Mouse (Mus musculus): Measurements from ENCODE around the gene Kif26b.

DNA sequence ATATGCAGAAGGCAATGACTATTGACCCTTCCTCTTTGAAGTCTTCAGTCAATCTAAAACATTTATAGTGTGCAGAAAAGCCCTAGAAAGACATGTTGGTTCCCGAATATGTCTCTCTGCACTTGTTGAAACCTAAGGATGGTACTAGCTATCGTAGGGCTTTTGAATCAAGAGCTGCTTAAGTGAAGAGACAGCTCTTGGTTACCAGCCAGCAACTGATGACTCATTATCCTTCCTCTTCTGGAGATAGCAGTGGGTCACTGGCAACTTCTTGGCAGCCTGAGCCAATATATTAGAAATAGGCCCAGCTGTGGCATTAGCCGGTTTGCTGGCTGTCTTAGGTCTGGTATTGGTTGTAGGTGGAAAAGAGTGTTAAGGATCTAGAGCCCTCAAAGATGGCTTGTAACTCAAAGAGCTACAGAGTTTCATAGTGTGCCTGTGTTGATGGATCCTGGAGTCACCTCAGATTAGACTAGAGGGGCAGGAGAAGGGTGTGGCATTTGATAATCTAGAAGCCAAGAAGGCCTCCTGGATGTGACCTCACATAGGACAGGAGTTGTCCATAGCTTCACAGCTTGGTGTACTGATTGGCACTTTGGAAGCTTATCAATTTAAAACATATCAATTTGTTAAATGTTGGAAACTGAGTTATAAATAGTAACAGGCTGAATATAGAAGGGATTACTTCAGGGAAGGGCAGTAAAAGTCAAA, 146.8 kb downstream of the Kif26b start:
- TF ChIP-seq CTCF (IDR thresholded peaks at IDR 0.05; ENCODE audit: extremely low read depth, insufficient read depth, insufficient read length, insufficient replicate concordance) = no peak
- no peak for TF ChIP-seq POLR2A (IDR thresholded peaks at IDR 0.05; ENCODE audit: low read depth, low read length)
